Mouse (Mus musculus): ENCODE results near the gene Dnah3. TPM values are rescaled to one million over a fixed set of nuclear protein-coding genes. Genes with fewer than 3 reads are reported as not detected.
A peak's percentile ranks its signal among the peaks of the same experiment; 100 is the strongest.

The Dnah3 gene
- under 1 TPM; 0.20 to 0.52 TPM for total RNA-seq (2021)
- long read RNA-seq = 0 reads

- no peak for DNase-seq (ENCODE audit: low spot score in 2 of 2)
Observed at GRCm38 (mm10) chr7:120095180-120095579, at the start of gene Dnah3. TSS of gene Dnah3 (minus strand) at chr7:120095280.

GRCm38 (mm10) chr7:120142743-120143142 is 47.7 kb upstream of the Dnah3 start:
- DNase-seq (ENCODE audit: low spot score in 2 of 2) = no peak

GRCm38 (mm10) chr7:120128951-120129350 is 33.9 kb upstream of the Dnah3 start:
- peak in 1 of 2 experiments; percentile 79 for DNase-seq (ENCODE audit: low spot score in 2 of 2)

GRCm38 (mm10) chr7:120127686-120128059 is 32.6 kb upstream of the Dnah3 start:
- DNase-seq (ENCODE audit: low spot score in 2 of 2) = no peak

GRCm38 (mm10) chr7:120126976-120127685 is 32.1 kb upstream of the Dnah3 start:
- no peak for DNase-seq (ENCODE audit: low spot score in 2 of 2)

GRCm38 (mm10) chr7:120124844-120125243 is 29.8 kb upstream of the Dnah3 start:
- DNase-seq (ENCODE audit: low spot score in 2 of 2) = peak; percentile 69 to 90

- DNase-seq (ENCODE audit: low spot score in 2 of 2) = no peak
Observed at GRCm38 (mm10) chr7:120123776-120124175, 28.7 kb upstream of the Dnah3 start.

GRCm38 (mm10) chr7:120117529-120117928 is 22.4 kb upstream of the Dnah3 start:
- DNase-seq (ENCODE audit: low spot score in 2 of 2) = no peak

GRCm38 (mm10) chr7:120116976-120117375 is 21.9 kb upstream of the Dnah3 start:
- no peak for DNase-seq (ENCODE audit: low spot score in 2 of 2)

- DNase-seq (ENCODE audit: low spot score in 2 of 2) = no peak
Observed at GRCm38 (mm10) chr7:120109676-120110075, 14.6 kb upstream of the Dnah3 start.

- DNase-seq (ENCODE audit: low spot score in 2 of 2) = no peak
Observed at GRCm38 (mm10) chr7:120106356-120106755, 11.3 kb upstream of the Dnah3 start.

- DNase-seq (ENCODE audit: low spot score in 2 of 2) = no peak
Observed at GRCm38 (mm10) chr7:120104975-120105374, 9.9 kb upstream of the Dnah3 start.

- no peak for DNase-seq (ENCODE audit: low spot score in 2 of 2)
Observed at GRCm38 (mm10) chr7:120103019-120103567, 8.0 kb upstream of the Dnah3 start.

GRCm38 (mm10) chr7:120102164-120102972 is 7.3 kb upstream of the Dnah3 start, which contains the start of gene Tmem159:
TSS of gene Tmem159 (plus strand) at chr7:120102353.
- DNase-seq (ENCODE audit: low spot score in 2 of 2) = peak; percentile 35 to 69

- peak in 1 of 2 experiments; percentile 75 for DNase-seq (ENCODE audit: low spot score in 2 of 2)
Observed at GRCm38 (mm10) chr7:120098403-120098802, 3.3 kb upstream of the Dnah3 start.

- peak; percentile 37 to 85 for DNase-seq (ENCODE audit: low spot score in 2 of 2)
Observed at GRCm38 (mm10) chr7:120097845-120098244, 2.8 kb upstream of the Dnah3 start.

- no peak for DNase-seq (ENCODE audit: low spot score in 2 of 2)
Observed at GRCm38 (mm10) chr7:120094216-120094615, 864 bp downstream of the Dnah3 start.

GRCm38 (mm10) chr7:120093033-120093432 is 2.0 kb downstream of the Dnah3 start:
- DNase-seq (ENCODE audit: low spot score in 2 of 2) = no peak

GRCm38 (mm10) chr7:120080177-120080576 is 14.9 kb downstream of the Dnah3 start:
- no peak for DNase-seq (ENCODE audit: low spot score in 2 of 2)

GRCm38 (mm10) chr7:120069164-120069563 is 25.9 kb downstream of the Dnah3 start:
- DNase-seq (ENCODE audit: low spot score in 2 of 2) = no peak

- no peak for DNase-seq (ENCODE audit: low spot score in 2 of 2)
Observed at GRCm38 (mm10) chr7:120068114-120068513, 27.0 kb downstream of the Dnah3 start.

GRCm38 (mm10) chr7:120064045-120064444 is 31.0 kb downstream of the Dnah3 start:
- no peak for DNase-seq (ENCODE audit: low spot score in 2 of 2)

Data from layer of hippocampus, adult 18-20 months (tissue).